Mouse (Mus musculus): ENCODE data around the gene Tox4. TPM values are rescaled to one million over a fixed set of nuclear protein-coding genes. Genes with fewer than 3 reads are reported as not detected.

Tox4 gene
- polyA plus RNA-seq, 1 experiment from 2014 or later = 51.5 TPM

DNA sequence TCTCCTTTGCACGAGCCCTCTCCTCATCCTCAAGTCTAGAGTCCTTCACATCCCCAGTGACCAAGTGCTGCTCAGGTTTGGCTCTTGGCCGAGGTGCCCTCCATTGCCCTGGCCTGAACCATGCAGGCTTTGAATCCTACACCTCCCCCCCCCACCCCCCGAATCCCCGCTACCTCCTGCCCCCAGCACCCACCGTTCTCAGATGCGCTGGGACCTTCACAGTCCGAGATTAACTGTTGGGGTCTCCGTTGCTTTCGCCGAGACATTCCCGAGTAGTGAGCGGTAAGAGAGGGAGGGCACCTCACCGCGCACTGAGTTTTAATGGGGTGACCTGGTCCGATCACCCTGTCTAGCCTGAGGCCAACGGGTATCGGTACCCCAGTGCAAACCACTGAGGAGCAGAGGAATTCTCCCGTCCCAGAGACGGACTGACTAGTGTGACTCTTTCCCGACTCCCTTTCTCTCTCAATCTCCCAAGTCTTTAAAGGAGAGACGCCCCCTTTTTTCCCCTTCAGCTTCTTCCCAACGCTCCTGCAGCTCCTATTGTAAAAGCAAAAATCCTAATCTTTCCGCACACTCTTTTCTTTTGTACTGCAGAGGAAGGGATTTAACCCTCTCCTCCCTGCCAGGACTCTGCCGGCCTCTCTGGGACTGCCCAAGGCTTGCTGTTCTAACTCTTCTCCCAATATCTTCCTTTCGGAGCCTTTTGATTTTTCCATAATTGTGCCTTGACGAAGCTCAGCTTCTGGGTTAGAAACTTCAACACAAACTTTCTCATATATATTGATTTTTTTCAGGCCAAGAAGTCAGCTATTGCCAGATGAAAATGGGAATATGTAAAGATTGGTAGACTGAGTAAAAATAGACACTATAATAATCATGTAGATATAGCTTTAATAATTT is 49.2 kb downstream of the Tox4 start, which contains the start of gene Sall2:
Gene Sall2 (minus strand): TSS at position 853 of the 903 bp plus-strand sequence.
- DNase-seq (ENCODE audit: low spot score) = peak; percentile 52

DNA sequence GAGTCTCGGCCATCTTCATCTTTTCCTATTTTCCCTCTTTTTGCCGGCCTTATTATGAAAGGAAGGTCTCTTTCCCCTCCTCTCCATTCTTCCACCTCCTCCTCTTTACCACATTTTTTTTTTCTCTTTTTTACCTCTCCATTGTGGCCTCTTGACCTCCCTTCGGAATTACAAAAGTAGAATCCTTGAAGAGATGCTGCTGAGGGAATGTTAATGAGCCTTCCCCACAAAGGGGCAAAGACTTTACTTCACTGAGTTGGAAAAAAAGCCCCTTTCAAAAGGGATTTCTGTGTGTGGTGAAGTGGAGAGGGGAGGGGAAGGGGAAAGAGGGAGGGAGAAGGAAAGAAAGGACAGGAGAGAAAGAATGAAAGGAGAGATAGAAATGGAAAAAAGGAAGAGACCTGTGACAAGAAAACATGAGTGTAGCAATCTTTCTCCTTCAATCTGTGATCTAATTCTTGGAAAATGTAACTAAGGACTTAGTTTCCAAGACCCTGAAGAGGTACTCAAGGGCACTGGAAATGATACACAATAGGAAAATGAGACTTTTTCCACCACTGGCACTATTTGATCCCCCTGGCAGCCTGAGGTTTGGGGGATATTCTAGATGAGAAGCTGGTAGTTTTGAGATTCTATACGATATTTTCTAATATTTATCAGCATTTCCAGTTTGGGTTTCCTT is 52.3 kb downstream of the Tox4 start:
- ATAC-seq (replicated peaks; ENCODE audit: insufficient number of reproducible peaks, low FRiP score, low TSS enrichment, low read depth) (no peak), DNase-seq (ENCODE audit: low spot score) (peak; percentile 31)
- no peak overlapping the region for H3K27ac ChIP-seq (replicated peaks; ENCODE audit: low read depth, low read length)
- no peaks in the 10 kb centered on the region for H3K36me3 ChIP-seq (replicated peaks; ENCODE audit: control insufficient read depth, insufficient read depth, low read depth, low read length)
- H3K4me1 ChIP-seq (ENCODE audit: control insufficient read depth, insufficient read depth, low read length) = no peaks in the 10 kb centered on the region
- H3K9me3 ChIP-seq (replicated peaks; ENCODE audit: control insufficient read depth, low read length) = no peaks in the 10 kb centered on the region
- H3K4me3 ChIP-seq (ENCODE audit: low read depth, low read length) = no peak overlapping the region
- 11% methylated on average over 4 of the region's 4 CpGs for WGBS
- H3K9ac ChIP-seq (replicated peaks; ENCODE audit: low read length) = no peak overlapping the region
- H3K27me3 ChIP-seq (ENCODE audit: control insufficient read depth, insufficient read depth, low read length) = no peaks in the 10 kb centered on the region
- H3K4me2 ChIP-seq (ENCODE audit: low read depth, low read length) = no peak overlapping the region

More for the DNA sequence above, 49.2 kb downstream of the Tox4 start, which contains the start of gene Sall2:
- no peaks in the 10 kb centered on the region for H3K27me3 ChIP-seq (ENCODE audit: control insufficient read depth, insufficient read depth, low read length)
- WGBS = under 1% methylated on average over 26 of the region's 26 CpGs
- peak within 1 kb of the TSS; percentile 61 for H3K27ac ChIP-seq (replicated peaks; ENCODE audit: low read depth, low read length)
- no peaks in the 10 kb centered on the region for H3K9me3 ChIP-seq (replicated peaks; ENCODE audit: control insufficient read depth, low read length)
- H3K4me2 ChIP-seq (ENCODE audit: low read depth, low read length) = peak within 1 kb of the TSS; percentile 81
- no peaks in the 10 kb centered on the region for H3K36me3 ChIP-seq (replicated peaks; ENCODE audit: control insufficient read depth, insufficient read depth, low read depth, low read length)
- ATAC-seq (replicated peaks; ENCODE audit: insufficient number of reproducible peaks, low FRiP score, low TSS enrichment, low read depth) = peak; percentile 79
- H3K9ac ChIP-seq (replicated peaks; ENCODE audit: low read length) = peak within 1 kb of the TSS; percentile 69
- peak within 1 kb of the TSS; percentile 51 for H3K4me3 ChIP-seq (ENCODE audit: low read depth, low read length)
- H3K4me1 ChIP-seq (ENCODE audit: control insufficient read depth, insufficient read depth, low read length) = no peaks in the 10 kb centered on the region

DNA sequence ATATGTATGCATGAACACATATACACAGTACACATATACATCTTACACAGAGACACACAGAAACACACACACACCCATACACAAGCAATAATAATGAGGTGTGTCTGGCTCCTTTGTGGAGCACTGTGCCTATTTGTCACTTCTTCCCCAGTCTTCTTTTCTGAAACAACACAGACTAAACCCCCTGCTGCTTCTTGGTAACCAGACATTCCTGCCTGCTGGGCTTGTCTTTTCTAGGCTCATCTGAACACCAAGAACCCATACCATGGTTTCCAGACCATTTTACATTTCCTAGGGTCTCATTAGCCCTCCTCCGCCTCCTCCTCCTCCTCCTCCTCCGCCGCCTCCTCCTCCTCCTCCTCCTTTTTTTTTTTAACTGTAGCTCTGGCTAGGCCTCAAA is 53.2 kb downstream of the Tox4 start:
- no peaks in the 10 kb centered on the region for H3K4me1 ChIP-seq (ENCODE audit: control insufficient read depth, insufficient read depth, low read length)
- no peaks in the 10 kb centered on the region for H3K36me3 ChIP-seq (replicated peaks; ENCODE audit: control insufficient read depth, insufficient read depth, low read depth, low read length)
- H3K27me3 ChIP-seq (ENCODE audit: control insufficient read depth, insufficient read depth, low read length) = no peaks in the 10 kb centered on the region
- H3K4me3 ChIP-seq (ENCODE audit: low read depth, low read length) = no peak overlapping the region
- no peak overlapping the region for H3K4me2 ChIP-seq (ENCODE audit: low read depth, low read length)
- no peak for DNase-seq (ENCODE audit: low spot score)
- ATAC-seq (replicated peaks; ENCODE audit: insufficient number of reproducible peaks, low FRiP score, low TSS enrichment, low read depth) = no peak
- 52% methylated on average over 2 of the region's 3 CpGs for WGBS
- no peak overlapping the region for H3K9ac ChIP-seq (replicated peaks; ENCODE audit: low read length)
- H3K27ac ChIP-seq (replicated peaks; ENCODE audit: low read depth, low read length) = no peak overlapping the region
- H3K9me3 ChIP-seq (replicated peaks; ENCODE audit: control insufficient read depth, low read length) = no peaks in the 10 kb centered on the region

DNA sequence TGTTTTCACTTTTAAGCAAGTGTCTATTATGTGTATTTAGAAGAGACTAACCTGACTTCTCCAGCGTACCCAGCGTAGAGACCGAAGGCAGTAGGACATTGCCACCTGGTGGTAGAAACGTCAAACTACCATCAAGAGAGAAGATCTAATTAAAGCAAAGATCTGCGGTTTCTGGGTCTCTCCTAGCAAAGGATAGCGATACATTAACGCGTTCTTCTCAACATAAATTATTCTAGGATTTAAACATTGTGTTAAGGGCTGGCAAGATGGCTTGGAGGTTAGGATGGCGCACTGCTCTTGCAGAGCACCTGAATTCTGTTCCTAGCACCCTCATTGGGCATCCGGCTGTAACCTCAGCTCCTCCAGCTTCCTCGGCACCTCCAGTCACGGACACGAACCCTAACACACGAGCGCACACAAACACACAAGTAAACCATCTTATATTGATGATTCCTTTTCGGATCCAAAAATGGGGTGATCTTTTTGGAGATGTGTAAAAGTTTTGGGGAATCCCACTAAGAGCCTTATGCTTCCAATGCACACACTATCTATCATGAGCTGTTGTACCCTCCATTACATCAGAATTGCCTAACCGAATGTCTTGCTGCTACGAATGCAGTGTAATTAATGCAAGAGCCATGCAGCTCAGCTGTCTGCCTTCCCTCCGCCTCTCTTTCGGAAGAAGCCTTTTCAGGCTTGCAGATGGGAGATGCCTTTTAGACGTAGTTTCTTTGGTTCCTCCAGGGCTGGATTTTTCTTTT is 60.0 kb downstream of the Tox4 start:
- no peaks in the 10 kb centered on the region for H3K36me3 ChIP-seq (replicated peaks; ENCODE audit: control insufficient read depth, insufficient read depth, low read depth, low read length)
- H3K9me3 ChIP-seq (replicated peaks; ENCODE audit: control insufficient read depth, low read length) = no peaks in the 10 kb centered on the region
- no peak overlapping the region for H3K4me3 ChIP-seq (ENCODE audit: low read depth, low read length)
- WGBS = 31% methylated on average over 21 of the region's 21 CpGs
- no peak overlapping the region for H3K9ac ChIP-seq (replicated peaks; ENCODE audit: low read length)
- H3K4me2 ChIP-seq (ENCODE audit: low read depth, low read length) = no peak overlapping the region
- no peaks in the 10 kb centered on the region for H3K27me3 ChIP-seq (ENCODE audit: control insufficient read depth, insufficient read depth, low read length)
- ATAC-seq (replicated peaks; ENCODE audit: insufficient number of reproducible peaks, low FRiP score, low TSS enrichment, low read depth) = no peak
- no peak overlapping the region for H3K27ac ChIP-seq (replicated peaks; ENCODE audit: low read depth, low read length)
- no peaks in the 10 kb centered on the region for H3K4me1 ChIP-seq (ENCODE audit: control insufficient read depth, insufficient read depth, low read length)
- peak; percentile 89 for DNase-seq (ENCODE audit: low spot score)

DNA sequence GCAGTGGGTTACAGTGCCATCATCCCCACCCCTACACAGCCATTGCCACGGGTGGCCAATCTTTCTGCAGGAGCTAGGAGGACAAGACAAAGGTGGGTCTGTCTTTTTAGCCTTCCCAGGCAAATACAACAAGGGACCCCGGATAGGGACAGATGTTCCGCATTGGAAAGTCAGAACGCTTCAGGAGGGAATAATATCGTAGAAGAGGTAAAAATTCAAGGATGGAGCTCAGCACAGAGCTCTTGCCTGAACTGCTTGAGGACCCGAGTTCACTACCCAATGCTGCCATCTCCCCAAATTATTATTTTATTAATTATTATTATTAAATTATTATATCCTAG is 60.5 kb downstream of the Tox4 start:
- ATAC-seq (replicated peaks; ENCODE audit: insufficient number of reproducible peaks, low FRiP score, low TSS enrichment, low read depth) (no peak), DNase-seq (ENCODE audit: low spot score) (no peak)
- Histone ChIP-seq H3K27me3 (ENCODE audit: control insufficient read depth, insufficient read depth, low read length) (no peaks in the 10 kb centered on the region), H3K4me3 (ENCODE audit: low read depth, low read length) (no peak overlapping the region), H3K4me2 (ENCODE audit: low read depth, low read length) (no peak overlapping the region), H3K9me3 (replicated peaks; ENCODE audit: control insufficient read depth, low read length) (no peaks in the 10 kb centered on the region), H3K27ac (replicated peaks; ENCODE audit: low read depth, low read length) (no peak overlapping the region), H3K36me3 (replicated peaks; ENCODE audit: control insufficient read depth, insufficient read depth, low read depth, low read length) (no peaks in the 10 kb centered on the region), H3K9ac (replicated peaks; ENCODE audit: low read length) (no peak overlapping the region), H3K4me1 (ENCODE audit: control insufficient read depth, insufficient read depth, low read length) (no peaks in the 10 kb centered on the region)
- 75% methylated on average over 6 of the region's 6 CpGs for WGBS

Other genes starting within 250 kb of the Tox4 start
- not detected in 2 replicates for gene Olfr221, start 236.7 kb upstream of the Tox4 start, polyA plus RNA-seq (2014; fragmentation: Nextera tagmentation; extraction: Ambion mirVana)
- 1,003 and 1,066 TPM in 2 replicates for gene Hnrnpc, start 175.1 kb upstream of the Tox4 start, polyA plus RNA-seq (2014; fragmentation: Nextera tagmentation; extraction: Ambion mirVana)
- 86.1 and 97.9 TPM in 2 replicates for gene Rpgrip1, start 168.4 kb upstream of the Tox4 start, polyA plus RNA-seq (2014; fragmentation: Nextera tagmentation; extraction: Ambion mirVana)
- gene Supt16, start 81.7 kb upstream of the Tox4 start, polyA plus RNA-seq (2014; fragmentation: Nextera tagmentation; extraction: Ambion mirVana) = 83.8 and 91.2 TPM in 2 replicates
- 47.5 and 55.4 TPM in 2 replicates for gene Chd8, start 21.4 kb upstream of the Tox4 start, polyA plus RNA-seq (2014; fragmentation: Nextera tagmentation; extraction: Ambion mirVana)
- 26.1 and 26.5 TPM in 2 replicates for gene Rab2b, start 399 bp downstream of the Tox4 start, polyA plus RNA-seq (2014; fragmentation: Nextera tagmentation; extraction: Ambion mirVana)
- 49.8 and 50.1 TPM in 2 replicates for gene Mettl3, start 26.0 kb downstream of the Tox4 start, polyA plus RNA-seq (2014; fragmentation: Nextera tagmentation; extraction: Ambion mirVana)
- gene Sall2, start 49.6 kb downstream of the Tox4 start, polyA plus RNA-seq (2014; fragmentation: Nextera tagmentation; extraction: Ambion mirVana) = 39.6 and 40.1 TPM in 2 replicates
- gene Olfr1513, start 77.3 kb downstream of the Tox4 start, polyA plus RNA-seq (2014; fragmentation: Nextera tagmentation; extraction: Ambion mirVana) = not detected in 2 replicates
- 0.29 TPM in 1 of 2 replicates, not detected in the other for gene Olfr1512, start 100.0 kb downstream of the Tox4 start, polyA plus RNA-seq (2014; fragmentation: Nextera tagmentation; extraction: Ambion mirVana)
- not detected in 2 replicates for gene Olfr1511, start 118.2 kb downstream of the Tox4 start, polyA plus RNA-seq (2014; fragmentation: Nextera tagmentation; extraction: Ambion mirVana)
- gene Olfr1510, start 135.2 kb downstream of the Tox4 start, polyA plus RNA-seq (2014; fragmentation: Nextera tagmentation; extraction: Ambion mirVana) = not detected in 2 replicates
- not detected in 2 replicates for gene Olfr1509, start 163.8 kb downstream of the Tox4 start, polyA plus RNA-seq (2014; fragmentation: Nextera tagmentation; extraction: Ambion mirVana)
- not detected in 2 replicates for gene Olfr1508, start 188.3 kb downstream of the Tox4 start, polyA plus RNA-seq (2014; fragmentation: Nextera tagmentation; extraction: Ambion mirVana)
- not detected in 2 replicates for gene Olfr1507, start 216.6 kb downstream of the Tox4 start, polyA plus RNA-seq (2014; fragmentation: Nextera tagmentation; extraction: Ambion mirVana)

Data from embryonic facial prominence, embryonic 11.5 days (tissue).